Mouse (Mus musculus) heart, embryonic 16.5 days (tissue): Measurements from ENCODE around the gene Ccl9. TPM values are rescaled to one million over a fixed set of nuclear protein-coding genes. Genes with fewer than 3 reads are reported as not detected.
A peak's percentile ranks its signal among the peaks of the same experiment; 100 is the strongest.

ENCODE experiments used
- ATAC-seq: fragments of 200-750 bp; cut with Nextera tagmentation; replicated peaks from 2 replicates; pipeline ENCODE4 v1.8.0; 2017; ENCODE audit warnings: moderate number of reproducible peaks; ENCODE audit not compliant: insufficient read depth, low FRiP score; ENCODE audit errors: extremely low read depth
- H3K27ac ChIP-seq: fragments of 300-500 bp; sonication (generic); 2 replicates; pipeline ENCODE4 v1.5.1; 2014; ENCODE audit warnings: mild to moderate bottlenecking, low read length, control low read depth, moderate library complexity
- H3K27me3 ChIP-seq: fragments of 300-500 bp; sonication (generic); 2 replicates; pipeline ENCODE4 v1.6.1; 2014; ENCODE audit warnings: low read length, mixed read lengths; ENCODE audit not compliant: control insufficient read depth, insufficient read depth
- H3K36me3 ChIP-seq: fragments of 300-500 bp; sonication (generic); 2 replicates; pipeline ENCODE4 v1.6.1; 2014; ENCODE audit not compliant: control insufficient read depth, insufficient read depth
- H3K4me1 ChIP-seq: fragments of 300-500 bp; sonication (generic); 2 replicates; pipeline ENCODE4 v1.6.1; 2014; ENCODE audit warnings: low read length, mixed read lengths; ENCODE audit not compliant: control insufficient read depth, insufficient read depth
- H3K4me2 ChIP-seq: fragments of 300-500 bp; sonication (generic); 2 replicates; pipeline ENCODE4 v1.6.1; 2014; ENCODE audit warnings: low read depth, mild to moderate bottlenecking, control low read depth, low read length
- H3K4me3 ChIP-seq: fragments of 300-500 bp; sonication (generic); 2 replicates; pipeline ENCODE4 v1.5.1; 2014; ENCODE audit warnings: mild to moderate bottlenecking, control low read depth, low read length
- H3K9ac ChIP-seq: fragments of 300-500 bp; sonication (generic); 2 replicates; pipeline ENCODE4 v1.6.1; 2014; ENCODE audit warnings: low read length, control low read depth
- H3K9me3 ChIP-seq: fragments of 300-500 bp; sonication (generic); replicated peaks from 2 replicates; pipeline ENCODE4 v1.6.1; 2016; ENCODE audit warnings: low read length; ENCODE audit not compliant: control insufficient read depth
- WGBS: fragments of 180-500 bp; shearing (Covaris S2); extraction: QIAGEN DNeasy Blood & Tissue Kit; methylation state at CpG from one replicate; pipeline ENCODE4 v1.1.7; 2014; 5-methylcytosine and 5-hydroxymethylcytosine counted together
- polyA plus RNA-seq: library from polyadenylated mRNA; unstranded; fragments of >200 nt; fragmentation: Nextera tagmentation; extraction: Ambion mirVana; gene quantifications from 2 replicates; pipeline ENCODE4 v1.2.1, GENCODE M21; 2015

Ccl9 gene
- polyA plus RNA-seq, 1 experiment from 2014 or later, result 3.6 TPM

- Histone ChIP-seq H3K9me3 (no peaks in the 10 kb centered on the region), H3K27ac (no peak overlapping the region; the same call in 1 of the 2 replicates), H3K27me3 (no peaks in the 10 kb centered on the region), H3K4me2 (peak overlapping the region; percentile 33; the same call in 1 of the 2 replicates), H3K9ac (no peak overlapping the region), H3K36me3 (no peaks in the 10 kb centered on the region), H3K4me3 (no peak overlapping the region), H3K4me1 (0 out of 2 replicates have a peak, but pooled peaks cover 3% of the 10 kb centered on the region)
- 35% methylated on average over 13 of the region's 13 CpGs for WGBS
- peak; percentile 81; the same call in 1 of the 2 replicates for ATAC-seq
Observed at GRCm38 (mm10) chr11:83534609-83535423, 43.6 kb downstream of the Ccl9 start.

GRCm38 (mm10) chr11:83534143-83534542, 44.3 kb downstream of the Ccl9 start:
- Histone ChIP-seq H3K9me3 (no peaks in the 10 kb centered on the region), H3K27me3 (no peaks in the 10 kb centered on the region), H3K36me3 (no peaks in the 10 kb centered on the region), H3K9ac (no peak overlapping the region), H3K4me3 (no peak overlapping the region), H3K27ac (no peak overlapping the region), H3K4me2 (peak overlapping the region; percentile 33; the same call in 1 of the 2 replicates), H3K4me1 (0 out of 2 replicates have a peak, but pooled peaks cover 3% of the 10 kb centered on the region)
- no peak for ATAC-seq
- WGBS, result 66% methylated on average over 8 of the region's 8 CpGs

- Histone ChIP-seq H3K4me2 (no peak overlapping the region), H3K27me3 (no peaks in the 10 kb centered on the region), H3K36me3 (no peaks in the 10 kb centered on the region), H3K4me1 (0 out of 2 replicates have a peak, but pooled peaks cover 3% of the 10 kb centered on the region), H3K9ac (no peak overlapping the region), H3K4me3 (no peak overlapping the region), H3K27ac (no peak overlapping the region), H3K9me3 (no peaks in the 10 kb centered on the region)
- no peak for ATAC-seq
- 76% methylated on average over 1 of the region's 1 CpGs for WGBS
Observed at GRCm38 (mm10) chr11:83533192-83533591, 45.2 kb downstream of the Ccl9 start.

GRCm38 (mm10) chr11:83530360-83530759, 48.1 kb downstream of the Ccl9 start, which contains the start of gene Ccl5:
Ccl5 (minus strand) TSS chr11:83530518.
- no peak within 1 kb of the TSS for H3K4me3 ChIP-seq
- H3K9ac ChIP-seq, result no peak within 1 kb of the TSS
- WGBS, result 78% methylated on average over 5 of the region's 5 CpGs
- H3K4me1 ChIP-seq, result 0 out of 2 replicates have a peak, but pooled peaks cover 3% of the 10 kb centered on the region
- H3K27ac ChIP-seq, result no peak within 1 kb of the TSS
- no peaks in the 10 kb centered on the region for H3K9me3 ChIP-seq
- ATAC-seq, result no peak
- H3K36me3 ChIP-seq, result no peaks in the 10 kb centered on the region
- no peak within 1 kb of the TSS for H3K4me2 ChIP-seq
- no peaks in the 10 kb centered on the region for H3K27me3 ChIP-seq

GRCm38 (mm10) chr11:83529024-83529423, 49.4 kb downstream of the Ccl9 start:
- H3K4me2 ChIP-seq, result no peak overlapping the region
- WGBS, result 62% methylated on average over 12 of the region's 12 CpGs
- no peaks in the 10 kb centered on the region for H3K4me1 ChIP-seq
- no peaks in the 10 kb centered on the region for H3K9me3 ChIP-seq
- no peak for ATAC-seq
- H3K9ac ChIP-seq, result no peak overlapping the region
- no peak overlapping the region for H3K27ac ChIP-seq
- H3K36me3 ChIP-seq, result no peaks in the 10 kb centered on the region
- H3K27me3 ChIP-seq, result no peaks in the 10 kb centered on the region
- H3K4me3 ChIP-seq, result no peak overlapping the region

Other genes with a start within 250 kb of the Ccl9 start
- gene Rasl10b, start 169.5 kb downstream of the Ccl9 start, polyA plus RNA-seq, result 5.7 and 9.1 TPM in 2 replicates
- gene Gas2l2, start 149.2 kb downstream of the Ccl9 start, polyA plus RNA-seq, result 0.11 and 0.12 TPM in 2 replicates
- 1.4 and 1.5 TPM in 2 replicates for gene 1700020L24Rik, start 141.0 kb downstream of the Ccl9 start, polyA plus RNA-seq
- 3.5 TPM in 2 replicates for gene Mmp28, start 115.6 kb downstream of the Ccl9 start, polyA plus RNA-seq
- gene Taf15, start 105.5 kb downstream of the Ccl9 start, polyA plus RNA-seq, result 8.3 and 9.5 TPM in 2 replicates
- 0.07 TPM in 1 of 2 replicates, not detected in the other for gene Heatr9, start 56.5 kb downstream of the Ccl9 start, polyA plus RNA-seq
- 1.8 and 2.5 TPM in 2 replicates for gene Ccl5, start 48.1 kb downstream of the Ccl9 start, polyA plus RNA-seq
- gene Ccl6, start 14.5 kb upstream of the Ccl9 start, polyA plus RNA-seq, result 5.5 and 7.8 TPM in 2 replicates
- gene Rpl9-ps1, start 67.0 kb upstream of the Ccl9 start, polyA plus RNA-seq, result not detected in 2 replicates
- gene Ccl3, start 70.7 kb upstream of the Ccl9 start, polyA plus RNA-seq, result 0.67 and 1.0 TPM in 2 replicates
- 0.46 and 0.80 TPM in 2 replicates for gene Ccl4, start 83.9 kb upstream of the Ccl9 start, polyA plus RNA-seq
- gene Wfdc17, start 125.4 kb upstream of the Ccl9 start, polyA plus RNA-seq, result 1.5 and 1.6 TPM in 2 replicates
- 6.0 and 7.0 TPM in 2 replicates for gene Wfdc18, start 130.4 kb upstream of the Ccl9 start, polyA plus RNA-seq
- gene Wfdc21, start 168.3 kb upstream of the Ccl9 start, polyA plus RNA-seq, result 0.80 and 1.4 TPM in 2 replicates
- gene Heatr6, start 175.1 kb upstream of the Ccl9 start, polyA plus RNA-seq, result 13.8 and 14.6 TPM in 2 replicates